Mouse (Mus musculus): Measurements from ENCODE around the gene Sfxn2.

- TF ChIP-seq POLR2A (IDR thresholded peaks at IDR 0.05; ENCODE audit: insufficient read depth, low read length) (no peak), CTCF (IDR thresholded peaks at IDR 0.05; ENCODE audit: low read depth, low read length) (no peak)
Measured at GRCm38 (mm10) chr19:46531071-46532030, 41.8 kb upstream of the Sfxn2 start.

Measured in ES-Bruce4 (cell line).